8 mouse cellular contexts compared by ENCODE assay signal in the genomic region with DNA sequence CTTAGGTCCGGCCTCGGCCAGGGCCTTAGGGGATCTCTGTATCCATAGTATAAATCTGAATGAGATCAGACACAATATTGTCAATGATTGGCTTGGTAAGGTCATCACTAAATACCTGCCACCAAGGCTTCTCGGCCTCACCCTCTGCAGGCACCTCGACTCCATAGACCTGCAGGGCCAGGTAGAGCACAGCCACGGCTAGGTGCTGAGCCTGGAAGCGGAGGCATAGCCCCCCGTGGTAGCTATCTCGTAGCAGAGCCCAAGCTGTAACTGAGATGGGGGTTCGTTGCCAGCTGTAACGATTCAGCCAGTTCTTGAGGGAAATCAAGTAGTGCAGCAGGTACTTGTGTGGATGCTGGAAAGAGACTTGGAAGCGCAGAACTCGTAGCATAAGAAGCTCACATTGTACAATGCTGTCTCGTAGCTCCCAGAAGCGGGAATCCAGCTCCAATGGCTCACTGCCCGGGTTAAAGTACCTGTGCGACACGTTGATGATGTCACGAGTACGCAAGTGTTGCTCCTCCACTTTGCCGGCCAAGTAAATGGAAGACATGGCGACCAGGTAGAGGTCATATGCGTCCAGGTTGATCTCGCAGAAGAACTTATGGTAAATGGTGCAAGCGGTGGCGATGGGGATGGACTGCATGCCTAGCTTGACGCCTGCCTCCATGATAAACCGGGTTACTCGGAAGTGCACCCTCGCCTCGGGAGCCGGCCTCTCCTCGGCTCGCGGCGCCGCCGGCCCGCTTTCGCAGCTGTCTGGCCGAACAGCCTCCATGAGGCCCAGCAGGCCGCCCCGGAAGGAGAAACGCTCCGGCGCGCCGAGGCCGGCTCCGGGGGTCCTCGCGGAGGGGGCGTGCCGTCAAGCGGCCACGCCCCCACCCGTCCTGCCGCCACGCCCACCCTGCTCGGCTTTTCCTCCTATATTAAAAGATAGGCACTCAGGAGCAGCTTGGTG. TPM values are rescaled to one million over a fixed set of nuclear protein-coding genes. Genes with fewer than 3 reads are reported as not detected.
DNase-seq lines count a peak whose midpoint lies in the region; ATAC-seq and TF ChIP-seq lines count a peak whose summit lies in the region.

A gene (minus strand): TSS at position 845 of the 958 bp plus-strand sequence.

- peak; percentile 50; the same call in 1 of the 2 replicates for TF ChIP-seq POLR2A in small intestine, adult 2 months (IDR thresholded peaks at IDR 0.05; ENCODE audit: low read depth, low read length)

- peak; percentile 51 to 61 for DNase-seq in left cerebral cortex, adult 18-20 months (ENCODE audit: low spot score in 2 of 2)
- no peak for DNase-seq in left cerebral cortex, adult 11 months (ENCODE audit: low spot score)
- peak; percentile 85 for DNase-seq in embryo, embryonic 9.5 days (ENCODE audit: extremely low spot score)
- peak; percentile 66 to 77 for DNase-seq in gastrocnemius, postnatal 4 days (ENCODE audit: low spot score in 2 of 2)
- DNase-seq in limb, embryonic 11.5 days (ENCODE audit: low spot score) = peak; percentile 86

- peak within 1 kb of the TSS; percentile 64 for H3K9ac ChIP-seq in intestine, embryonic 15.5 days
- peak within 1 kb of the TSS; percentile 71 for H3K9ac ChIP-seq in limb, embryonic 11.5 days (ENCODE audit: low read length)
- H3K9ac ChIP-seq in midbrain, embryonic 13.5 days (replicated peaks) = peak within 1 kb of the TSS; percentile 73

- peak within 1 kb of the TSS; percentile 69 for H3K4me3 ChIP-seq in intestine, embryonic 15.5 days (replicated peaks)
- H3K4me3 ChIP-seq in limb, embryonic 11.5 days (ENCODE audit: low read depth, low read length) = peak within 1 kb of the TSS; percentile 72
- H3K4me3 ChIP-seq in midbrain, embryonic 13.5 days (replicated peaks) = peak within 1 kb of the TSS; percentile 69
- peak within 1 kb of the TSS; percentile 72 for H3K4me3 ChIP-seq in small intestine, adult 2 months (ENCODE audit: low read depth, low read length)

- H3K4me1 ChIP-seq in intestine, embryonic 15.5 days (replicated peaks) = 0 out of 2 replicates have a peak, but pooled peaks cover 5% of the 10 kb centered on the region
- 0 out of 2 replicates have a peak, but pooled peaks cover 3% of the 10 kb centered on the region for H3K4me1 ChIP-seq in limb, embryonic 11.5 days (ENCODE audit: control insufficient read depth, insufficient read depth, low read length)
- H3K4me1 ChIP-seq in midbrain, embryonic 13.5 days (replicated peaks) = peaks cover 16% of the 10 kb centered on the region
- peaks cover 7% of the 10 kb centered on the region; the same call in 1 of the 2 replicates for H3K4me1 ChIP-seq in small intestine, adult 2 months (ENCODE audit: control insufficient read depth, insufficient read depth, insufficient read length, low read length)

- no peak for TF ChIP-seq CTCF in small intestine, adult 2 months (IDR thresholded peaks at IDR 0.05; ENCODE audit: extremely low read depth, insufficient read length, insufficient replicate concordance, low read depth, low read length)

- ATAC-seq in intestine, embryonic 15.5 days = peak; percentile 98
- peak; percentile 75; the same call in 1 of the 2 replicates for ATAC-seq in limb, embryonic 11.5 days (ENCODE audit: insufficient number of reproducible peaks, low FRiP score, low TSS enrichment, low read depth)
- ATAC-seq in midbrain, embryonic 13.5 days = peak; percentile 92

- H3K4me2 ChIP-seq in intestine, embryonic 15.5 days (replicated peaks) = peak within 1 kb of the TSS; percentile 66
- peak within 1 kb of the TSS; percentile 77 for H3K4me2 ChIP-seq in limb, embryonic 11.5 days (ENCODE audit: low read depth, severe bottlenecking)
- peak within 1 kb of the TSS; percentile 77 for H3K4me2 ChIP-seq in midbrain, embryonic 13.5 days (replicated peaks)

- 9% methylated on average over 59 of the region's 59 CpGs for WGBS in intestine, embryonic 15.5 days
- 10% methylated on average over 57 of the region's 59 CpGs for WGBS in limb, embryonic 11.5 days
- 12% methylated on average over 58 of the region's 59 CpGs for WGBS in midbrain, embryonic 13.5 days
- 7% methylated on average over 59 of the region's 59 CpGs for WGBS in small intestine, adult 2 months

- peak within 1 kb of the TSS; percentile 84 for H3K27ac ChIP-seq in intestine, embryonic 15.5 days
- peak within 1 kb of the TSS; percentile 33; the same call in 1 of the 2 replicates for H3K27ac ChIP-seq in limb, embryonic 11.5 days (replicated peaks; ENCODE audit: low read depth, low read length)
- peak within 1 kb of the TSS; percentile 71 for H3K27ac ChIP-seq in midbrain, embryonic 13.5 days
- H3K27ac ChIP-seq in small intestine, adult 2 months (ENCODE audit: insufficient read depth, low read depth, low read length) = peak within 1 kb of the TSS; percentile 79

- H3K27me3 ChIP-seq in intestine, embryonic 15.5 days (replicated peaks) = no peaks in the 10 kb centered on the region
- H3K27me3 ChIP-seq in limb, embryonic 11.5 days (ENCODE audit: control insufficient read depth, insufficient read depth, low read length) = no peaks in the 10 kb centered on the region
- H3K27me3 ChIP-seq in midbrain, embryonic 13.5 days = no peaks in the 10 kb centered on the region
- H3K27me3 ChIP-seq in small intestine, adult 2 months (ENCODE audit: control insufficient read depth, insufficient read depth, low read length) = no peaks in the 10 kb centered on the region

- 0 out of 2 replicates have a peak, but pooled peaks cover 2% of the 10 kb centered on the region for H3K36me3 ChIP-seq in intestine, embryonic 15.5 days
- no peaks in the 10 kb centered on the region for H3K36me3 ChIP-seq in limb, embryonic 11.5 days (ENCODE audit: control insufficient read depth, insufficient read depth, low read length)
- H3K36me3 ChIP-seq in midbrain, embryonic 13.5 days = 0 out of 2 replicates have a peak, but pooled peaks cover 4% of the 10 kb centered on the region
- no peaks in the 10 kb centered on the region; the same call in 1 of the 2 replicates for H3K36me3 ChIP-seq in small intestine, adult 2 months (ENCODE audit: control insufficient read depth, insufficient read depth, low read length)

- H3K9me3 ChIP-seq in intestine, embryonic 15.5 days = no peaks in the 10 kb centered on the region
- H3K9me3 ChIP-seq in limb, embryonic 11.5 days (ENCODE audit: control insufficient read depth, low read length) = no peaks in the 10 kb centered on the region
- no peaks in the 10 kb centered on the region for H3K9me3 ChIP-seq in midbrain, embryonic 13.5 days

RNA-seq across cellular contexts. Expression of the gene that starts here (rescaled TPM):
- total RNA-seq in left cerebral cortex, adult 18-20 months (2021) = 10 to 100 TPM; 16.1 to 16.7 TPM
- 10 to 100 TPM; 17.2 to 17.7 TPM for total RNA-seq in gastrocnemius, postnatal 4 days (2021)
- polyA plus RNA-seq in intestine, embryonic 15.5 days (2015; fragmentation: Nextera tagmentation; extraction: Ambion mirVana) = 39.8 and 40.6 TPM in 2 replicates
- 35.3 and 41.3 TPM in 2 replicates for polyA plus RNA-seq in limb, embryonic 11.5 days (2014; fragmentation: Nextera tagmentation; extraction: Ambion mirVana)
- polyA plus RNA-seq in midbrain, embryonic 13.5 days (2015; fragmentation: Nextera tagmentation; extraction: Ambion mirVana) = 33.2 and 34.3 TPM in 2 replicates
- 17.8 and 27.4 TPM in 2 replicates for polyA plus RNA-seq in small intestine, adult 2 months (2012; rRNA removed)

Comparison
In these comparisons a context has a peak if more than half of its experiments do, and no peak if none do; other contexts are left out.
1. H3K27ac ChIP-seq: peak in every context shown above with its lines; median percentile 84 in intestine, embryonic 15.5 days; 79 in small intestine, adult 2 months; 71 in midbrain, embryonic 13.5 days; 33 in limb, embryonic 11.5 days.